Mouse (Mus musculus) spleen, postnatal 4 days (tissue): ENCODE data around the gene Tnks1bp1.

ENCODE experiments used
- DNase-seq, 2 experiments: peaks; one replicate each; pipeline ENCODE4 v3.0.0; 2022; ENCODE audit warnings: low spot score in 2 of 2

Tnks1bp1 gene

DNA sequence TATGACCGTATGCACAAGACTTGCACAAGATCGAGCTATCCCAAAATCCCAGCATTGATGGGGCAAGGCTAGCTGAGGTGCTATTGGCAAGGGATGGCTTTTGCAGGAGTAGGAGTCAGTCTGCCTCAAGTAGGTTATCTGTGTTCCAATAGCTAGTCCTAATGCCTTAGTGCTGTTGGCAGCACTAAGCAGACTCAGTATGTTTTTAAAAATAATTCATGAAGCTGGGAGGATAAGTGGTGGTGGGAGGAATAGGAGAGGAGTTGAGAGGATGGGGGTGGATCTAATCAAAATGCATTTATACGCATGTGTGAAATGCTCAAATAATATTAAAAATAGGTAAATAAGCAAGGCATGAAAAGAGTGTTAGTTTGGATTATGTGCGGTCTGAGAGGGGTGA, 43.5 kb downstream of the Tnks1bp1 start:
- no peak for DNase-seq

DNA sequence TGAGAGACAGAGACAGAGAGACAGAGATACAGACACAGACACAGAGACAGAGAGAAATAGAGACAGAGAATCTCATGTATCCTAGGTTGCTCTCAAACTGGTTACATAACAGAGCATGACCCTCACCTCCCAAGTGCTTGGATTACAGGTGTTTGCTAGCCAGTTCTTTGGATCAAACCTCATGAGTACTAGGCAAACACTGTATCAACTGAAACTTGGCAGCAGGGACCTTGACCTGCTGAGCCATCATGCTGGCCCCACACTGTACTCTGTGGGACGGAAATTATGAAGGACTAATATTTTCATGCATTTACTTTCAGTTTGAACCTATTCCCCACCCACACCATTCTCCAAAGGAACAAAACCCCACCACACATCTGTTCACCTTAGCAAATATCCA, 45.6 kb downstream of the Tnks1bp1 start:
- DNase-seq: no peak

DNA sequence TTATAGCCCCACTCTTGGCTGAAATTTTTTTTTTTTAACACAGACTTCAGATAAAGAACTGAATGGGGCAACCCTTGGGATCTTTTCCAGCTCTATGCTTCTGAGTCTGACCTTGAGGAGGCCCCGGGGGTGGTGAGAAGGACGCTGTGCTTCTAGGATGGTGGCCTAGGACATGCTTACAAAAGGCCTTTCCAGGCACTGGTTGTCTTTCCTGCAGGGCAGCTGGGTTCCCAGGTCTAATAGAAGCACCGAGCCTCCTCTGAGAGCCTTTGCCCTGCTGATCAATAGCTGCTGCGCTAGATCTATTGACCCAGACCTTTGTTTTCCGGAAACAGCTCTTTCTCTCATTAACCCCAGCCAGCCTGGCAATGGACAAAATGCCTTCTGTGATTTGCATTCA, 48.1 kb downstream of the Tnks1bp1 start:
- DNase-seq: no peak

DNA sequence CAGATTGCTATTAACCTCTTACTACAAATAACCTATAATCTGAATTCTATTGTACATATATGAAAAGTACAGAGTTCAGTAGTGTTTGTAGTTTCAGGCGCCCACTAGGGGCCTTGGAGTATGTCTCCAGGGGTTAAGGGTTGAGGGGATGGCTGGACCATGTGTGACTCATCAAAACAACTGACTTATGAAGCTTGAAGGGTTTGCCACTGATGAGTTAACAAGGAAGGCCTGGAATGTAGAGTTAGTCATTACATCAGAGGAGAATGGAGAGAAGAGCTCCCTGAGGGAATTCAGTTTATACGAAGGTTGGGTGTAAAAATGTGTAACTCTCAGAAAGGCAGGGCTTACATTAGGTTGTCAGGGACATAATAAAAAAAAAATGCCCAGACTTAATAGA, 50.2 kb downstream of the Tnks1bp1 start:
- DNase-seq: peak in 1 of 2 experiments; percentile 29

DNA sequence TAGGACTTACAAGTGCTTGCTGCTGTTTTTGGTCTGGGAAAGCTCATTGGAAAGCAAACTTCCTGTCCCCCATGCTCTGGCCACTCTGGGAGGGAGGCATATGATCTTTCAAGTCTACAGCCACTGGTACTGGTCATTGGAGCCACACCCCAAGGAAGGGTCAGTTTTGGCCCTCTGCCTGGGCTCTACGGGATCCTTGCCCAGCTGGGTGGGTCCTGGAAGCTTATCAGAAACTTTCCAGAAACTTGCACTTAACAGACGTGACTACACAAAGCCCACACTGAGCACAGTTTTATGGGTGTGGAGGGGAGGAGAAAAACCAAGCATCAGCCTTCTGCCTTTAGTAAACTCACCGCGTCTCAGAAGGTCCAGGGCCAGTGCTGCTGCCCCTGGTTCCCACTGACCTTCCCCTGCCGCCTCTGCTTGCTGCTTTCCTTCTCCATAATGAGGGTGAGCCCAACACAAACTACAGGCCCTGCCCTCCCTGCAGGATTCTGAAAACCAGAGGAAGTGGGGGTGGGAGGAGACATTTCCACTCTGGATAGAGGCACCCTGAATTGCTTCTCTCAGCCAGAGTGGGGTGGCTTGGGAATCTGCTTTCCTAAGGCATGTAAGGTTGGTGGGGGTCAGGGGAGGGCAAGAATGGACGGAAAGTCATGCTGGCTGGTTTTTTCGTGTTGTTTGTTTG, 51.1 kb downstream of the Tnks1bp1 start:
- DNase-seq: peak; percentile 37 to 49

DNA sequence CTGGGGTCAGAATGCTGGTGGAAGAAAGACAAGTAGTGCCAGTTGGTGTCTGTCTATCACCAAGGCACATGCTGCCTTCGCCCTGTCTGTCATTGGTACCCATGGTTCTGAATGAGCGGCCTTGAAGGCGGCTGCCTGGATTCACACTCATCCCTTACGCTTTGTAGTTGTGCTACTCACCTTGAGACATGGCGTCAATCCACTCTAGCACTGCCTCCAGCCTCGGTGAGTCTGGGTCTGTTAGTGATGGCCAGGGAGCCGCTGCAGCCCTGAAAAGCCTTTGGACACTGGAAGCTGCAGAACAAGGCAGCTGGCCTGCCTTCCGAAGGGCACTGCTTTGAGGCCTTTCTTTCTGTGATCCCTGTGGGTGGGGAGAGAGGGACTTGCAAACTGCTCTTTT, 55.4 kb downstream of the Tnks1bp1 start:
- DNase-seq: peak in 1 of 2 experiments; percentile 53

DNA sequence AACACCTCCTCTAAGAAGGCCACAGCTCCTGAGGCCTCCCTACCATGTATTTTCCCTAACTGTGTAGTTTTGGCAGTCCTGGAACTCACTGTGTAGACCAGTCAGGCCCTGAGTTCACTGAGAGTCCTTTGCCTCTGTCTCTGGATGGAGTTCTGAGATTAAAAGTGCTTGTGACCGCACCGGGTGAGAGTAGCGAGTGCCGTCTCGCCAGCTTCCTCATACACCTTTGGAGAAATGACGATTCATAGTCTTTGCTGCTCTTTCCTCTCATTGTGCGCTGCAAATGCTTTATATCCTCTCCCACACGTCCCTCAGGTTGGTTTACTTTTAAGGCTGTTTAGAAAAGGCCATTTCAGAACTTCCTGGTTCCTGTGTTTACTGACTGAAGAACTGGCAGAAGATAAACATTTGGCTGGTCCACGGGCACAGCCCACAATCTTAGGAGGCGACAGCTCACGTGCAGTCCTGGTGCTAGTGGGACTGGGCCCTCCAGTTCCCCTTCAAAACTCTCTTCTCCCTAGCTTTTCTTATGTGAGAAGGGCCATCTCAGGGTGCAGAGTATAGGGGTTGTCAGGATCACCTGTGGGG, 57.7 kb downstream of the Tnks1bp1 start:
- peak in 1 of 2 experiments; percentile 46 for DNase-seq

DNA sequence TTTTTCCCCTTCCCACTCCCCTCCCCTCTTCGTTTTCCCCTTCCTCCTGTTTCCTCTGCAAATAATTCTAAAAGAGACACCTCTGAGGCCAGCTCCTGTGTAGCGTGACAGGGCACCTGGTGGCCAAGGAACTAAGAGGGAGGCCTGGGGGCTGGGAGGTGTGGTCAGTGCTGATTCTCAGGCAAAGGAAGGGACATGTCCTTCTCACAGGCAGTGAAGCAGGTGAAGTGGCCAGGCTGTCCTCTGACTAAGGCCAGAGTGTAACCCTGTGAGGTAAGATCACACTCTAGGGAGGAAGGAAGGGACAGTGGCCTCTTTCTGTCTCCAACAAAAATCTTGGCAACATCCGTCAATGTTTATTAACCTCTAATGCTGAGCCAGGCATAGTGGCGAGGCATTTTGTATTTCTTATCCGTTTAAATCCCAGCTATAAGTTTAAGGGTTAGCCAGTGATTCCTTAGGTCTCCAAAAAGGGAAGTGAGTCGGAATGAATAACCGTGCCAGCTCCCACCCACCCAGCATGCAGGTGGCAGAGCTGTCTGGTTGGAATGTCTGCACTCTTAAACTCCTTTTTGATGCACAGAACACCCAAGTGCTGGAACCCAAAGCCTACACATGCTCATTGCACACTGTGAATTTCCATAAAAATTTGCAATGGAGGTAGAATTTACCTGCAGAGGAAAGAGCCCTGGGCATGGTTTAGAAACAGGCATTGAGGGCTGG, 58.4 kb downstream of the Tnks1bp1 start:
- peak in 1 of 2 experiments; percentile 53 for DNase-seq

DNA sequence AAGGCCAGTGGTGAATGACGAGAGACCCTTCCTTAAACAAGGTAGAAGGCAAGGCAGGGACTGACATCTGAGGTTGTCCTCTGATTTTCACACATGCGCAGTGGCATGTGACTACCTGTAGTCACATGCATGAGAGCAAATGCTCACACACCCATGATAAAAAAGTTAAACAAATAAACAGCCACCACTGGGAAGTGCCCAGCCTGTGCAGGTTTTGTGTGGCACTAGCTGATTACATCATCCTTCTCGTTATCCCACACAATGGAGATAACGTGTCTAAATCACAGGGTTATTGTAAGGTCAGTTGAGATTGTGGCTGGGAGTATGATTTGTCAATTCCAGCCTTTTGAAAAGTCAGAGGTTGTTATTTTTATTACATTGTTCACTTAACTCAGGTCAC, 59.1 kb downstream of the Tnks1bp1 start:
- peak in 1 of 2 experiments; percentile 34 for DNase-seq

DNA sequence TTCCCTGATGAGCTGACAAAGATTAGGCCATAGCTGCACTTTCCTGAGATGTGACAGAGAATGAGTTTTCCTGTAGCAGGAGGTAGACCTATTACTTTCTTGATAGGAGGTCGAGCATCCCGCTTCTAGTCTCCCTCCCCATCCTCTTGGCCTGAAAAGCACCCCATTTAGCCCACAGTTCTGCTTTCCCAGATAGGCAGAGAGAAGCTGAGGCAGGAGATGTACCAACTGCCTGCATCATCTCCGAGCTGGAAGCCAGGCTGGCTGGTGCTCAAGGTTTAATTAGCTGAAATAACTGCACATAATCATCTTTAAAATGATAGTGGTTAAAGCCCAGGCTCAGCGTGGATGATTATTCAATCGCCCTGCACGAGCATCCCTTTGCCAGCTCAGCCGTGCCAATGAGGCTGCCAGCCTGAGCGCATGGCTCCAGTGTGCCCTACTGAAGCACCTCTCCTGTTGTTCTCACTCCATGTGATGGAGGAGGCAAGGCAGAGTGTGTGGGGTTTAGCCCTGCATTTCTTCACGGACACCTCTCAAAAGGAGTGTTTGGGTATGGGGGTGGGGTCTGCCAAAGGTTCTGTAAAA, 62.6 kb downstream of the Tnks1bp1 start:
- peak in 1 of 2 experiments; percentile 40 for DNase-seq
